Mouse (Mus musculus) hindbrain, embryonic 10.5 days (tissue): ENCODE results near the gene Tmem120b. TPM values are rescaled to one million over a fixed set of nuclear protein-coding genes. Genes with fewer than 3 reads are reported as not detected.

ENCODE experiments used
- DNase-seq: peaks from one replicate; pipeline ENCODE4 v3.0.0-alpha.2; 2017; ENCODE audit warnings: low spot score
- H3K27ac ChIP-seq: fragments of 300-500 bp; sonication (generic); 2 replicates; pipeline ENCODE4 v1.5.1; 2016; ENCODE audit warnings: mild to moderate bottlenecking, moderate library complexity
- H3K27me3 ChIP-seq: fragments of 300-500 bp; sonication (generic); 2 replicates; pipeline ENCODE4 v1.6.1; 2016; ENCODE audit warnings: mild to moderate bottlenecking; ENCODE audit not compliant: poor library complexity, insufficient read depth, severe bottlenecking
- H3K36me3 ChIP-seq: fragments of 300-500 bp; sonication (generic); 2 replicates; pipeline ENCODE4 v1.6.1; 2016; ENCODE audit warnings: mild to moderate bottlenecking, moderate library complexity
- H3K4me1 ChIP-seq: fragments of 300-500 bp; sonication (generic); replicated peaks from 2 replicates; pipeline ENCODE4 v1.6.1; 2016; ENCODE audit warnings: mild to moderate bottlenecking
- H3K4me3 ChIP-seq: fragments of 300-500 bp; sonication (generic); 2 replicates; pipeline ENCODE4 v1.5.1; 2016; ENCODE audit warnings: mild to moderate bottlenecking, moderate library complexity
- H3K9me3 ChIP-seq: fragments of 300-500 bp; sonication (generic); 2 replicates; pipeline ENCODE4 v1.6.1; 2016; ENCODE audit warnings: mild to moderate bottlenecking, moderate library complexity
- WGBS: fragments of 180-500 bp; shearing (Covaris S2); methylation state at CpG from one replicate; pipeline ENCODE4 v1.1.7; 2016; 5-methylcytosine and 5-hydroxymethylcytosine counted together
- polyA plus RNA-seq: library from polyadenylated mRNA; unstranded; fragments of >200 nt; fragmentation: Nextera tagmentation; extraction: Ambion mirVana; gene quantifications from 2 replicates; pipeline ENCODE4 v1.2.1, GENCODE M21; 2016

The Tmem120b gene
- 12.9 and 13.4 TPM in 2 replicates for polyA plus RNA-seq

DNA sequence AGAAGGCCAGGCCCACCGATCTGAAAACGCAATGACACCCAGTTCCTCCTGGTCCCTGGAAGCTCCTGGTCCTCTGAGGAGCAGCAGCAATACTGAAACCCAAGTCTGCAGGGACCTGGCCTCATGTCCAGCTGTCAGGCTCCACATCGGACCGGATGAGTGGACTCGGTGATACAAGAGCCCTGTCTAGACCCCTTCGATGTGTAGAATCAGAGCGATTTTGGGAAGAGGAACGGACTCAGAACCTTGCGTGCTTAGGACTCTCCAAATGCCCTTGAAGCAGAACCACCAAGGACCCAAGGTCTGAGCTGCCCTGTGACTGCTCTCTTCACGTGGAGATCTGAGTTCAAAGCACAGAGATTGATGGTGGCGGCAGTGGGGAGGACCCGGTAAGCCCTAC, at the start of gene Tmem120b:
Gene Tmem120b (plus strand): TSS at position 301 of the 400 bp plus-strand sequence.
- Histone ChIP-seq H3K4me3 (no peak within 1 kb of the TSS), H3K27me3 (no peaks in the 10 kb centered on the region), H3K4me1 (0 out of 2 replicates have a peak, but pooled peaks cover 3% of the 10 kb centered on the region), H3K27ac (no peak within 1 kb of the TSS), H3K36me3 (no peaks in the 10 kb centered on the region), H3K9me3 (no peaks in the 10 kb centered on the region)
- WGBS = 87% methylated on average over 12 of the region's 12 CpGs
- DNase-seq = no peak

DNA sequence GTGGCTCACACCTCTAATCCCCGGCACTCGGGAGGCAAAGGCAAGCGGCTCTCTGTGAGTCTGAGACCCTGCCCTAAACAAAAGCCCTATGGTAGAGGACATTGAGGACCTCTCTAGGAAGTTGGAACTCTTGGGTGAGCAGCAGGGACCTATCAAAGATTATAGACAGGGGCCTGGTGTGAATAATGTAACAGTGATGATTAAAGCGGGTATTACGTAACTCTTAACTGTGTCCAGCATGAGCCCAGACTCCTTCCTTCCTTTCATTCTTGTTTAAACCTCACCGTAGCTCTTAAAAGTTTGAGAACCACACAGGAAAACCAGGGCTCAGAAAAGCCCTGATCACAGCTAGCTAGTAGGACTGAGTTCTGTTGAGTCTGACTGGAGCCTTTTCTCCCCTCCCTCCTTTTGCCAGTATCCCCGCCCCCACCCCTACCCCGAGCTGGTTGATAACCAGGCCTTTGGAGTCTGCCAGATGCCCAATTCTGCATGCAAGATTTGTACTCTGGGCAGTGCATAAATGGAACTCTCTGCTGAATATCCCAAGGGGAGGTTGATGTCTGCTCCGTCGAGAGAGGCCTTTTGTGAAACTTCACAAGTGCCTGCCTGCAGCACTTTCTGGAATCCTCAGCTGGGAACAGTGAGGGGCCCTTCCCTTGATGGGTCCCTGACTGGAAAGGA, 48.7 kb upstream of the Tmem120b start:
- H3K36me3 ChIP-seq = 0 out of 2 replicates have a peak, but pooled peaks cover 8% of the 10 kb centered on the region
- H3K9me3 ChIP-seq = no peaks in the 10 kb centered on the region
- 64% methylated on average over 10 of the region's 10 CpGs for WGBS
- H3K4me3 ChIP-seq = no peak overlapping the region
- DNase-seq = no peak
- peaks cover 51% of the 10 kb centered on the region for H3K4me1 ChIP-seq
- H3K27ac ChIP-seq = peak overlapping the region; percentile 31
- peaks cover 3% of the 10 kb centered on the region; the same call in 1 of the 2 replicates for H3K27me3 ChIP-seq

DNA sequence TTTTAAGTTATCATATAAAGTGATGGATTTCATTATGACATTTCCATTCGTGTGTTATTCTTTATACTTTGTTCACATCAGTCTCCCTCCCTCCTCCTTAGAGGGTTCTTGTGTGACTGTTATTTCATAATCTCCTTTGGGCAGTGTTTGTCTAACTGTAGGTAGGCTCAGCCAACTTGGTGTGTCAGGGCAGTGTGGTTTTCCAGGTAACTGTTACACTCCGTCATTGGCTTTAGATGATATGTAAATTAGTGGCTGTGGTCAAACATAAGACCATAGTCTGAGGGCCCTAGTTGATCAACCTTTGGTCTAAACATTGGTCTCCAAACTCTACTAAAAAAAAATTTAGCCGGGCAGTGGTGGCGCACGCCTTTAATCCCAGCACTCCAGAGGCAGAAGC, 47.8 kb upstream of the Tmem120b start:
- DNase-seq = no peak
- WGBS = 94% methylated on average over 5 of the region's 5 CpGs
- H3K27me3 ChIP-seq = peaks cover 3% of the 10 kb centered on the region; the same call in 1 of the 2 replicates
- H3K9me3 ChIP-seq = no peaks in the 10 kb centered on the region
- H3K4me1 ChIP-seq = peaks cover 44% of the 10 kb centered on the region
- H3K4me3 ChIP-seq = no peak overlapping the region
- no peak overlapping the region for H3K27ac ChIP-seq
- 0 out of 2 replicates have a peak, but pooled peaks cover 8% of the 10 kb centered on the region for H3K36me3 ChIP-seq

DNA sequence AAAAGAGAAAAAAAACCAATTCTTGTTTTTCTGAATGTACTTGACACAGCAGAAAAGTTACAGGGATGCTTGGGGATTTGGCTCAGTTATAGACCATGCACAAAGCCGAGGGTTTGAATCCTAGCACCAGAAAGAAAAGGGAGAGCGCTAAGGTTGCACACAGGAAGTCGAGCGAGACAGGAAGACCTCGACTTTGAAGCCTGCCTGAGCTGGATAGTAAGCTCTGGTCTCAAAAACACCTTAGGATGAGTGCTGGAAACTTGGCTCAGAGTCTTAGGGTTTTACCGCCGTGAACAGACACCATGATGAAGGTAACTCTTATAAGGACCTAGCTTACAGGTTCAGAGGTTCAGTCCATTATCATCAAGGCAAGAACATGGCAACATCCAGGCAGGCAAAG, 46.8 kb upstream of the Tmem120b start:
- WGBS = 89% methylated on average over 7 of the region's 7 CpGs
- no peak for DNase-seq
- peaks cover 38% of the 10 kb centered on the region for H3K4me1 ChIP-seq
- H3K9me3 ChIP-seq = no peaks in the 10 kb centered on the region
- H3K27me3 ChIP-seq = no peaks in the 10 kb centered on the region
- no peak overlapping the region for H3K27ac ChIP-seq
- 0 out of 2 replicates have a peak, but pooled peaks cover 8% of the 10 kb centered on the region for H3K36me3 ChIP-seq
- no peak overlapping the region for H3K4me3 ChIP-seq

DNA sequence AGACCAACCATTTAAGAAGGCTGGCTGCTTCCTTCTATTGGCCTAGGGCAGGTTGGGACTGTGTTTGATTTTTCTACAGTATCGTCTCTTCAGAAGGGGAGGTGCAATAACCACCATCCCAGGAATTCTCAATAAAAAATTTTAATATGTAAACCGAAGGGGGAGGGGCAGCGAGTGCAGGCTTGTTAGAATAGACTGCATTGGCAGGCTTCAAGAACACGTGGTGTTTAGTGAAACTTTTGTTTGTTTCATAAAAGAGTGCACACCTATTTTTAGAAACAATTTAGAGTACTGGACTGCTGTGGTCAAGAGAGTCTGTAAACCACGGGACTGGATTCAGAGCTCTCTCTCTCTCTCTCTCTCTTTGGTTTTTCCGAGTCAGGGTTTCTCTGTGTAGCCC, 45.2 kb upstream of the Tmem120b start:
- no peaks in the 10 kb centered on the region for H3K9me3 ChIP-seq
- no peak overlapping the region for H3K4me3 ChIP-seq
- H3K36me3 ChIP-seq = peaks cover 4% of the 10 kb centered on the region; the same call in 1 of the 2 replicates
- WGBS = 90% methylated on average over 6 of the region's 6 CpGs
- peaks cover 27% of the 10 kb centered on the region for H3K4me1 ChIP-seq
- H3K27ac ChIP-seq = no peak overlapping the region
- no peak for DNase-seq
- H3K27me3 ChIP-seq = no peaks in the 10 kb centered on the region

DNA sequence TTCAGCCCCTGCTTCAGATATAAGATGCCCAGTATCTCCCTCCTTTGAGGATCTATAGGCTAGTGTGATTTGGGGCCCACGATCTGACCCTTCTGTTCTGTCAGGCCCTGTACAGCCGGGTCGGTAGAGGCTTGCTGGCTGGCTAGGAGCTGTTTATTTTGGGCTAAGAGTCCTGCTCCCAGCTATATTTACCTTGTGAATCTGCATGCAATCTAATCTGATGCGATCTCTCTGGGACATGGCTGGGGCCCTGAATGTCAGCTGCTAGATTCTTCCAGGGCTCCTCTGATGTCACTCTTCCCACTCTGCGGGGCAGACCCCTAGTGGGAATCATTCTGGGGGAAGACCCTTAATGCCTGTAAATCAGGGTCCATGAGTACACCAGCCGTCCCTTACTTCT, 43.9 kb upstream of the Tmem120b start:
- H3K4me1 ChIP-seq = peaks cover 15% of the 10 kb centered on the region
- no peaks in the 10 kb centered on the region for H3K27me3 ChIP-seq
- H3K9me3 ChIP-seq = no peaks in the 10 kb centered on the region
- WGBS = 95% methylated on average over 6 of the region's 6 CpGs
- peaks cover 11% of the 10 kb centered on the region for H3K36me3 ChIP-seq
- H3K4me3 ChIP-seq = no peak overlapping the region
- no peak for DNase-seq
- no peak overlapping the region for H3K27ac ChIP-seq

DNA sequence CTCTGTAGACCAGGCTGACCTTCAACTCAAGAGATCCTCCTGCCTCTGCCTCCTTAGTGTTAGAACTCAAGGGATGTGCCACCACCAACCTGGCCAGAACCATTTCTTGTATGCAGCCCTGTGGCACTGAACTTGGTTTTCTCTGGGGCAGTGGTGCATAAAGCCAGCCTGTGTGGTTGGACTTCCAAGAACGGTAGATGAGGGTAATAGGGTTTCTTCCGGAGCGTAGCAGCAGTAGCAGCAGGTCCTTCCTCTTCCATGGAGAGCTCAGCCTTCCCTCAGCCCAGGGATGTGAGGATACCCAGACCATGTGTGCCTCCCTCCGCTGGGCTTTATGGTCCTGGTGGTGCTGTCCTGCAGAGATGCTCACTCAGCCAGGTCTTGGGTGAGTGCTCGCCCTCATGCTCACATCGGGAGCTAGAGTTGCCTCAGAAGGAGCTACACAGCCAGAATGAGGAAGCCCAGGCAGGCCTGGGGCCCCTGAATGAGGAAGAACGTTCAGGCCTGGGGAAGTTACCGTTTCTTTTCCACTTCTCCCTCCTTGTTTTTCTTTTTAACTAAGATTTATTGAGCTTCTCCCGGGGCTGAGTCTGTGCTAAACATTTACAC, 43.1 kb upstream of the Tmem120b start:
- no peaks in the 10 kb centered on the region for H3K27me3 ChIP-seq
- WGBS = 84% methylated on average over 9 of the region's 9 CpGs
- H3K9me3 ChIP-seq = no peaks in the 10 kb centered on the region
- no peak for DNase-seq
- H3K4me3 ChIP-seq = no peak overlapping the region
- H3K4me1 ChIP-seq = peaks cover 13% of the 10 kb centered on the region; the same call in 1 of the 2 replicates
- peaks cover 18% of the 10 kb centered on the region for H3K36me3 ChIP-seq
- no peak overlapping the region for H3K27ac ChIP-seq

DNA sequence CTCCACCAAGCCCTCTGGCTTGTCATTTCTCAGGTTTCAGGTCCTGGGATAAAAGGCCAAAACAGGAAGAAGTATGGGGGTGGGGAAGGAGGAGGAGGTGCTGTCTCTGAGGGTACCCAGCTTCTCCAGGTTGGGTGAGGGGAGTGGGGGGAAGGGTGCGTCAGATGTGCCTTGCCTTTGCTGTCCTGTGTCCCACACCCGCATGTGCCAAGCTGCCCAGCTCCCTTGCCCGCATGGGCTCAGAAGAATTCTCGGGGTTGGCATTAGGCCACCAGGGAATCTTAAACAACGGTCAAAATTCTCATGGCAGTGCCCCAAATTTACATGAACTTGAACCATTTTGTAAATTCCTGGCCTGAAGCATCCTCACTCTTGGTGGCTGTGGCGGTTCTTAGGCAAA, 41.8 kb upstream of the Tmem120b start:
- 73% methylated on average over 6 of the region's 6 CpGs for WGBS
- Histone ChIP-seq H3K9me3 (0 out of 2 replicates have a peak, but pooled peaks cover 3% of the 10 kb centered on the region), H3K36me3 (peaks cover 28% of the 10 kb centered on the region)

DNA sequence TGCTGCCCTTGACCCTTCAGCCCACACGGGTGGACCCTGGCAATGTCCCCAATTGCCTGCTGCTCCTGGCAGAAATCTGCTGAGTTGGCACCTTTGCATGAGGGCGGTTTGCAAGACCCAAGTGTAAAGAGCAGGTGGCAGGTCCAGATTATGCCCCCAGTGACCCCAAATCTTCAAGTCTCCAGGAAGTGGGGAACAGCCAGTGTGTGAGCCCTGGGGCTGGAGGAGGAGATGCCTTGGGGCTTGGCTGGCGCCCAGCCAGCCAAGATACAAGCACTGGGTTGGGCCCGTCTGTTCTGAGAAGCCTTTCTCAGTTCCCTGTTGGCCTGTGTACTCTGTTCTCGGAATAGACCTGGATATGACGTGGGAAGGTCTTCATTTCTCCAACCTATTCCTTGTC, 40.8 kb upstream of the Tmem120b start:
- H3K9me3 ChIP-seq = 0 out of 2 replicates have a peak, but pooled peaks cover 3% of the 10 kb centered on the region
- no peaks in the 10 kb centered on the region for H3K27me3 ChIP-seq
- no peak overlapping the region for H3K4me3 ChIP-seq
- peaks cover 38% of the 10 kb centered on the region for H3K36me3 ChIP-seq
- H3K27ac ChIP-seq = peak overlapping the region; percentile 35; the same call in 1 of the 2 replicates
- no peak for DNase-seq
- peaks cover 13% of the 10 kb centered on the region; the same call in 1 of the 2 replicates for H3K4me1 ChIP-seq
- 79% methylated on average over 6 of the region's 6 CpGs for WGBS

More for the DNA sequence above, 41.8 kb upstream of the Tmem120b start:
- Histone ChIP-seq H3K4me3 (no peak overlapping the region), H3K27ac (no peak overlapping the region), H3K27me3 (no peaks in the 10 kb centered on the region), H3K4me1 (peaks cover 13% of the 10 kb centered on the region; the same call in 1 of the 2 replicates)
- DNase-seq = no peak

DNA sequence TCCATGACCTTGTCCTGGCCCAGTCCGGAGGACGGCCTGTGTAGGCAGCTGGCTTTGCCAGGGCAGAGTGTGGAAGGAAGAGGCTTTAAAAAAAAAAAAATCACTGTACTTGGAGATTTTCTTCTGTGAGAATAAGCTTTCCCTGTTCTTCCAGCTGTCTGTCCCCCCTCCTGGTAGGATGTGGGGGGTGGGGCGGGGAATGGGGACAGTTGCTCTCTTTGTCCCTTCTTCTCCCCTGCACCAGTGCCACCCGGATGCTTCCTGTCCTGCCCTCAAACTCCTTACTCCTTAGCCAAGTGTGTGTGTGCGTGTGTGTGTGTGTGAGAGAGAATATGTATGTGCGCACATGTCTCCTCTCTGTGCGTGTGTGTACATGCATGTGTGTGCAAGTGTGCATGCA, 38.5 kb upstream of the Tmem120b start:
- 80% methylated on average over 7 of the region's 7 CpGs for WGBS
- no peaks in the 10 kb centered on the region for H3K27me3 ChIP-seq
- peaks cover 39% of the 10 kb centered on the region for H3K36me3 ChIP-seq
- peaks cover 13% of the 10 kb centered on the region; the same call in 1 of the 2 replicates for H3K4me1 ChIP-seq
- peak overlapping the region; percentile 41; the same call in 1 of the 2 replicates for H3K27ac ChIP-seq
- no peak for DNase-seq
- 0 out of 2 replicates have a peak, but pooled peaks cover 3% of the 10 kb centered on the region for H3K9me3 ChIP-seq
- H3K4me3 ChIP-seq = no peak overlapping the region

DNA sequence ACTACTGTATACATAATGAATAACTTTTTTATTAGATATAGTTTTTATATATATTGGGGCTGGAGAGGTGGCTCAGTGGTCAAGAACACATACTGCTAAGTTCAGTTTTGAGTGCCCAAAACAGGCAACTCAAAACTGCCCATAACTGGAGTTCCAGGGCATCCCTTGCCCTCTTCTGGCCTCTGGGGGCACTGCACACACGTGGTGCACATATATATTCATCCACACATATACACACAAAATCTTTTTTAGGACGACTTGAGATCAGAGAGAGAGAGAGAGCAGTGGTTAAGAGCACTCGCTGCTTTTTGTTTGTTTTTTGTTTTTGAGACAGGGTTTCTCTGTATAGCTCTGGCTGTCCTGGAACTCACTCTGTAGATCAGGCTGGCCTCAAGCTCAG, 36.9 kb upstream of the Tmem120b start:
- DNase-seq = no peak
- H3K27ac ChIP-seq = no peak overlapping the region
- peaks cover 39% of the 10 kb centered on the region for H3K36me3 ChIP-seq
- H3K9me3 ChIP-seq = 0 out of 2 replicates have a peak, but pooled peaks cover 3% of the 10 kb centered on the region
- H3K4me1 ChIP-seq = peaks cover 18% of the 10 kb centered on the region; the same call in 1 of the 2 replicates
- H3K4me3 ChIP-seq = no peak overlapping the region
- 90% methylated on average over 3 of the region's 3 CpGs for WGBS
- no peaks in the 10 kb centered on the region for H3K27me3 ChIP-seq

DNA sequence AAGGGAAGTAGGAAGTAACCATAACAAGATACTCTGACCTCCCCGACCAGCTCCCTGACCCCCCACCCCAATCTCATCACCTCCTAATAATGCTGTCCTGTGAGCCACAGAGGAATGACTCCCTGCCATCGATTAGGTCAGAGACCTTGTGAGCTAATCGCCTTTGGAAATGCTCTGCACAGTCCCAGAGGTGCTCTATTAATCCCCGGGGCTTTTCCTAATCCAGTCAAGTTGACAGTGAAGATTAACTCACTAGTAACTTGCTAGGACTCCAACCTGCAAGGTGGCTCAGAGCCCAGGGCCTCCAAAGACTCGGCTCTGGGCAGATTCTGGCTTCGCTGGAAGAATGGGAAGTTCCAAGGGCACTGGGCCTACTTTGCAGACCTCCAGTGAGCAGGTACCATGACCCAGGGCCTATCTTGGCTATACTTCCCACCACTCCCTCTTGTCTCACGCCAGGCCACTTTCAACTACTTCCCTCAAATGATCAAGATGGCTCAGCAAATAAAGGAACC, 34.5 kb upstream of the Tmem120b start:
- H3K4me1 ChIP-seq = peaks cover 13% of the 10 kb centered on the region; the same call in 1 of the 2 replicates
- WGBS = 82% methylated on average over 7 of the region's 7 CpGs
- H3K36me3 ChIP-seq = peaks cover 35% of the 10 kb centered on the region
- DNase-seq = no peak
- no peak overlapping the region for H3K27ac ChIP-seq
- 0 out of 2 replicates have a peak, but pooled peaks cover 3% of the 10 kb centered on the region for H3K9me3 ChIP-seq
- no peaks in the 10 kb centered on the region for H3K27me3 ChIP-seq
- no peak overlapping the region for H3K4me3 ChIP-seq

DNA sequence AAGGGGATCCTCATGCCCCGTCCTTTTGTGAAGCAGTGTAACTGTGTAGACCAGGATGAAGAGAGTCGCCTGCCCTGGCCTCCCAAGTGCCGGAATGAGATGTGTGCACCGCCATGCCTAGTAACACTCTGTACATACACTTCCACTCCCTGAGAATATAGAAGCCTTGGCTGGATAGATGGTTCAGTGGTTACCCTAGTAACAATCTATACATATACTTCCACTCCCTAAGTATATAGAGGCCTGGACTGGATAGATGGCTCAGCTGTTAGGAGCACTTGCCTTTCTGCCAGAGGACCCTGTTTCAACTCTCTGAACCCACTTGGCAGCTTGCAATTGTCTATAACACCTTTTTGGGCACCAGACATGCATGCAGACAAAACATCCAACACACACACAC, 33.1 kb upstream of the Tmem120b start:
- Histone ChIP-seq H3K4me1 (peaks cover 18% of the 10 kb centered on the region), H3K27me3 (no peaks in the 10 kb centered on the region), H3K27ac (no peak overlapping the region), H3K36me3 (peaks cover 21% of the 10 kb centered on the region), H3K4me3 (no peak overlapping the region), H3K9me3 (0 out of 2 replicates have a peak, but pooled peaks cover 3% of the 10 kb centered on the region)
- DNase-seq = no peak
- WGBS = 84% methylated on average over 4 of the region's 4 CpGs
